Mouse (Mus musculus) adrenal gland, postnatal 14 days (tissue): ENCODE measurements around the gene Nppb. TPM values are rescaled to one million over a fixed set of nuclear protein-coding genes. Genes with fewer than 3 reads are reported as not detected.

Experiments
- DNase-seq: peaks from one replicate; pipeline ENCODE4 v3.0.0; 2021; ENCODE audit warnings: mixed read lengths
- total RNA-seq: library from RNA; stranded (reverse); gene quantifications from 2 replicates; pipeline ENCODE4 v1.2.3, GENCODE M21; 2021

Nppb gene
- total RNA-seq, 1 experiment from 2014 or later, result not detected

- no peak for DNase-seq
These were observed 7.9 kb upstream of the Nppb start for GRCm38 (mm10) chr4:147977726-147978125.

GRCm38 (mm10) chr4:147978391-147978790, 7.2 kb upstream of the Nppb start:
- peak; percentile 37 for DNase-seq

- no peak for DNase-seq
These were observed 6.1 kb upstream of the Nppb start for GRCm38 (mm10) chr4:147979441-147979860.

- no peak for DNase-seq
These were observed 8.0 kb downstream of the Nppb start for GRCm38 (mm10) chr4:147993571-147994095.

- no peak for DNase-seq
These were observed 9.7 kb downstream of the Nppb start for GRCm38 (mm10) chr4:147995311-147995710.

- no peak for DNase-seq
These were observed 14.7 kb downstream of the Nppb start, which contains the start of gene Nppa for GRCm38 (mm10) chr4:148000202-148000772. Gene Nppa, plus strand, starts transcription at chr4:148000722.

GRCm38 (mm10) chr4:148001013-148001789, 15.6 kb downstream of the Nppb start:
- DNase-seq, result no peak

GRCm38 (mm10) chr4:148001866-148002265, 16.3 kb downstream of the Nppb start:
- no peak for DNase-seq

GRCm38 (mm10) chr4:148004361-148004760, 18.8 kb downstream of the Nppb start:
- peak; percentile 78 for DNase-seq

- peak; percentile 81 for DNase-seq
These were observed 22.8 kb downstream of the Nppb start for GRCm38 (mm10) chr4:148008412-148008811.

- no peak for DNase-seq
These were observed 24.1 kb downstream of the Nppb start for GRCm38 (mm10) chr4:148009641-148010040.

- no peak for DNase-seq
These were observed 25.7 kb downstream of the Nppb start for GRCm38 (mm10) chr4:148011332-148011731.

- no peak for DNase-seq
These were observed 26.6 kb downstream of the Nppb start for GRCm38 (mm10) chr4:148012216-148012615.

GRCm38 (mm10) chr4:148015418-148015817, 29.8 kb downstream of the Nppb start:
- DNase-seq, result peak; percentile 35

- DNase-seq, result no peak
These were observed 31.4 kb downstream of the Nppb start for GRCm38 (mm10) chr4:148016981-148017380.

GRCm38 (mm10) chr4:148018410-148018809, 32.8 kb downstream of the Nppb start:
- no peak for DNase-seq

GRCm38 (mm10) chr4:148024003-148024402, 38.4 kb downstream of the Nppb start:
- no peak for DNase-seq

- DNase-seq, result no peak
These were observed 43.7 kb downstream of the Nppb start for GRCm38 (mm10) chr4:148029297-148029696.

GRCm38 (mm10) chr4:148030506-148030905, 44.9 kb downstream of the Nppb start:
- DNase-seq, result no peak

- DNase-seq, result no peak
These were observed 48.3 kb downstream of the Nppb start for GRCm38 (mm10) chr4:148033858-148034410.

- DNase-seq, result no peak
These were observed 49.9 kb downstream of the Nppb start for GRCm38 (mm10) chr4:148035440-148035839.
